Mouse (Mus musculus) forebrain, postnatal 0 days (tissue): ENCODE data around the gene Fgd6. TPM values are rescaled to one million over a fixed set of nuclear protein-coding genes. Genes with fewer than 3 reads are reported as not detected.

Source experiments
- ATAC-seq: fragments of 200-750 bp; cut with Nextera tagmentation; 2 replicates; pipeline ENCODE4 v1.8.0; 2017; ENCODE audit warnings: mild to moderate bottlenecking, moderate library complexity
- DNase-seq: peaks from one replicate; pipeline ENCODE4 v3.0.0-alpha.2; 2015
- H3K27ac ChIP-seq: fragments of 300-500 bp; sonication (generic); 2 replicates; pipeline ENCODE4 v1.5.1; 2014; ENCODE audit warnings: low read depth, mild to moderate bottlenecking, antibody characterized with exemption, low read length, moderate library complexity, mixed read lengths
- H3K27me3 ChIP-seq: fragments of 300-500 bp; sonication (generic); 2 replicates; pipeline ENCODE4 v1.6.1; 2014; ENCODE audit warnings: mild to moderate bottlenecking, low read length, mixed read lengths; ENCODE audit not compliant: insufficient read depth
- H3K36me3 ChIP-seq: fragments of 300-500 bp; sonication (generic); 2 replicates; pipeline ENCODE4 v1.6.1; 2014; ENCODE audit warnings: mild to moderate bottlenecking, moderate library complexity; ENCODE audit not compliant: insufficient read depth
- H3K4me1 ChIP-seq: fragments of 300-500 bp; sonication (generic); 2 replicates; pipeline ENCODE4 v1.6.1; 2014; ENCODE audit warnings: antibody characterized with exemption; ENCODE audit not compliant: insufficient read depth
- H3K4me2 ChIP-seq: fragments of 300-500 bp; sonication (generic); 2 replicates; pipeline ENCODE4 v1.6.1; 2014; ENCODE audit warnings: low read depth, mild to moderate bottlenecking, moderate library complexity
- H3K4me3 ChIP-seq: fragments of 300-500 bp; sonication (generic); 2 replicates; pipeline ENCODE4 v1.5.1; 2014; ENCODE audit warnings: low read depth, low read length, mixed read lengths
- H3K9ac ChIP-seq: fragments of 300-500 bp; sonication (generic); 2 replicates; pipeline ENCODE4 v1.6.1; 2014; ENCODE audit warnings: mild to moderate bottlenecking
- H3K9me3 ChIP-seq: fragments of 300-500 bp; sonication (generic); 2 replicates; pipeline ENCODE4 v1.6.1; 2016; ENCODE audit warnings: low read length
- CTCF ChIP-seq: sonication (generic); IDR thresholded peaks from 2 replicates; pipeline ENCODE4 v1.5.1; 2016; ENCODE audit warnings: antibody characterized with exemption, control low read depth, low read depth
- WGBS: fragments of 180-500 bp; shearing (Covaris S2); extraction: QIAGEN DNeasy Blood & Tissue Kit; methylation state at CpG from one replicate; pipeline ENCODE4 v1.1.7; 2014; 5-methylcytosine and 5-hydroxymethylcytosine counted together
- polyA plus RNA-seq: library from polyadenylated mRNA; unstranded; fragments of >200 nt; fragmentation: Nextera tagmentation; extraction: Ambion mirVana; gene quantifications from 2 replicates; pipeline ENCODE4 v1.2.1, GENCODE M21; 2015
- total RNA-seq: library from RNA; depleted of rRNA; stranded (reverse); fragments of >200 nt; gene quantifications from 2 replicates; pipeline ENCODE4 v1.2.3, GENCODE M21; 2014

Gene Fgd6
- total and polyA plus RNA-seq, 2 experiments from 2014 or later, result 1.5 to 3.6 TPM

- Histone ChIP-seq H3K9ac (no peak overlapping the region), H3K4me1 (no peaks in the 10 kb centered on the region), H3K36me3 (no peaks in the 10 kb centered on the region), H3K27ac (no peak overlapping the region), H3K4me2 (no peak overlapping the region), H3K4me3 (no peak overlapping the region), H3K27me3 (no peaks in the 10 kb centered on the region), H3K9me3 (no peaks in the 10 kb centered on the region)
- TF ChIP-seq CTCF, result no peak
- WGBS, result 77% methylated on average over 4 of the region's 4 CpGs
- no peak for ATAC-seq
- no peak for DNase-seq
Observed at GRCm38 (mm10) chr10:94072916-94073465, 37.2 kb downstream of the Fgd6 start.

GRCm38 (mm10) chr10:94076966-94077825 lies 41.4 kb downstream of the Fgd6 start:
- Histone ChIP-seq H3K9ac (no peak overlapping the region), H3K36me3 (no peaks in the 10 kb centered on the region), H3K27me3 (no peaks in the 10 kb centered on the region), H3K4me3 (no peak overlapping the region), H3K4me1 (no peaks in the 10 kb centered on the region), H3K4me2 (no peak overlapping the region), H3K27ac (peak overlapping the region; percentile 69; the same call in 1 of the 2 replicates), H3K9me3 (no peaks in the 10 kb centered on the region)
- ATAC-seq, result peak; percentile 75
- 52% methylated on average over 14 of the region's 14 CpGs for WGBS
- TF ChIP-seq CTCF, result no peak
- DNase-seq, result peak; percentile 23

- no peak overlapping the region for H3K27ac ChIP-seq
- TF ChIP-seq CTCF, result no peak
- DNase-seq, result no peak
- no peaks in the 10 kb centered on the region for H3K9me3 ChIP-seq
- no peak for ATAC-seq
- 84% methylated on average over 3 of the region's 3 CpGs for WGBS
- H3K27me3 ChIP-seq, result no peaks in the 10 kb centered on the region
- no peak overlapping the region for H3K4me2 ChIP-seq
- no peak overlapping the region for H3K4me3 ChIP-seq
- no peak overlapping the region for H3K9ac ChIP-seq
- H3K36me3 ChIP-seq, result no peaks in the 10 kb centered on the region
- H3K4me1 ChIP-seq, result no peaks in the 10 kb centered on the region
Observed at GRCm38 (mm10) chr10:94080740-94081139, 44.9 kb downstream of the Fgd6 start.

GRCm38 (mm10) chr10:94082040-94082734 lies 46.4 kb downstream of the Fgd6 start:
- TF ChIP-seq CTCF, result no peak
- H3K9me3 ChIP-seq, result no peaks in the 10 kb centered on the region
- 35% methylated on average over 7 of the region's 7 CpGs for WGBS
- ATAC-seq (no peak), DNase-seq (no peak)
- H3K27me3 ChIP-seq, result no peaks in the 10 kb centered on the region
- H3K4me2 ChIP-seq, result no peak overlapping the region
- no peaks in the 10 kb centered on the region for H3K4me1 ChIP-seq
- no peak overlapping the region for H3K27ac ChIP-seq
- H3K36me3 ChIP-seq, result no peaks in the 10 kb centered on the region
- H3K9ac ChIP-seq, result no peak overlapping the region
- H3K4me3 ChIP-seq, result no peak overlapping the region

- Histone ChIP-seq H3K36me3 (no peaks in the 10 kb centered on the region), H3K9me3 (no peaks in the 10 kb centered on the region), H3K4me1 (no peaks in the 10 kb centered on the region), H3K9ac (no peak overlapping the region), H3K4me3 (no peak overlapping the region), H3K27ac (no peak overlapping the region), H3K4me2 (no peak overlapping the region), H3K27me3 (no peaks in the 10 kb centered on the region)
- DNase-seq, result no peak
- no peak for TF ChIP-seq CTCF
- peak; percentile 43; the same call in 1 of the 2 replicates for ATAC-seq
- 34% methylated on average over 8 of the region's 8 CpGs for WGBS
Observed at GRCm38 (mm10) chr10:94086315-94086714, 50.5 kb downstream of the Fgd6 start.

- Histone ChIP-seq H3K4me3 (no peak overlapping the region), H3K27ac (no peak overlapping the region), H3K9me3 (no peaks in the 10 kb centered on the region), H3K27me3 (no peaks in the 10 kb centered on the region), H3K4me2 (0 out of 2 replicates have a peak overlapping the region, but pooled peaks have one; percentile 19), H3K4me1 (no peaks in the 10 kb centered on the region), H3K9ac (no peak overlapping the region), H3K36me3 (no peaks in the 10 kb centered on the region)
- TF ChIP-seq CTCF, result no peak
- DNase-seq (peak; percentile 45), ATAC-seq (peak; percentile 81)
- 37% methylated on average over 8 of the region's 11 CpGs for WGBS
Observed at GRCm38 (mm10) chr10:94087367-94088077, 51.7 kb downstream of the Fgd6 start.
